Mouse (Mus musculus): ENCODE data around the gene Polr1c. TPM values are rescaled to one million over a fixed set of nuclear protein-coding genes. Genes with fewer than 3 reads are reported as not detected.

The Polr1c gene
- polyA plus RNA-seq, 1 experiment from 2014 or later = 80.1 TPM

GRCm38 (mm10) chr17:46268026-46268720, 20.3 kb upstream of the Polr1c start:
- peaks cover 31% of the 10 kb centered on the region for H3K36me3 ChIP-seq (replicated peaks; ENCODE audit: control insufficient read depth, insufficient read depth)
- H3K9ac ChIP-seq = no peak overlapping the region
- no peaks in the 10 kb centered on the region for H3K27me3 ChIP-seq (ENCODE audit: control insufficient read depth, insufficient read depth, low read length)
- H3K9me3 ChIP-seq (ENCODE audit: control insufficient read depth, low read length) = no peaks in the 10 kb centered on the region
- ATAC-seq (ENCODE audit: low FRiP score) = no peak
- no peak for DNase-seq (ENCODE audit: low spot score)
- no peak overlapping the region for H3K4me3 ChIP-seq (replicated peaks; ENCODE audit: low read length)
- no peaks in the 10 kb centered on the region for H3K4me1 ChIP-seq (replicated peaks; ENCODE audit: control insufficient read depth, insufficient read depth, low read length)
- no peak overlapping the region for H3K27ac ChIP-seq
- WGBS = 84% methylated on average over 10 of the region's 10 CpGs
- H3K4me2 ChIP-seq (replicated peaks) = no peak overlapping the region

- DNase-seq (ENCODE audit: low spot score) = no peak
- WGBS = 88% methylated on average over 7 of the region's 7 CpGs
- Histone ChIP-seq H3K9ac (no peak overlapping the region), H3K27me3 (ENCODE audit: control insufficient read depth, insufficient read depth, low read length) (no peaks in the 10 kb centered on the region), H3K27ac (no peak overlapping the region), H3K36me3 (replicated peaks; ENCODE audit: control insufficient read depth, insufficient read depth) (peaks cover 38% of the 10 kb centered on the region), H3K9me3 (ENCODE audit: control insufficient read depth, low read length) (no peaks in the 10 kb centered on the region), H3K4me2 (replicated peaks) (no peak overlapping the region), H3K4me3 (replicated peaks; ENCODE audit: low read length) (no peak overlapping the region), H3K4me1 (replicated peaks; ENCODE audit: control insufficient read depth, insufficient read depth, low read length) (no peaks in the 10 kb centered on the region)
- ATAC-seq (ENCODE audit: low FRiP score) = no peak
Measured at GRCm38 (mm10) chr17:46267511-46267910, 19.7 kb upstream of the Polr1c start.

GRCm38 (mm10) chr17:46266986-46267385, 19.1 kb upstream of the Polr1c start:
- no peak overlapping the region for H3K9ac ChIP-seq
- no peak overlapping the region for H3K27ac ChIP-seq
- H3K4me2 ChIP-seq (replicated peaks) = no peak overlapping the region
- ATAC-seq (ENCODE audit: low FRiP score) = no peak
- 74% methylated on average over 6 of the region's 6 CpGs for WGBS
- no peaks in the 10 kb centered on the region for H3K27me3 ChIP-seq (ENCODE audit: control insufficient read depth, insufficient read depth, low read length)
- no peak for DNase-seq (ENCODE audit: low spot score)
- H3K4me1 ChIP-seq (replicated peaks; ENCODE audit: control insufficient read depth, insufficient read depth, low read length) = no peaks in the 10 kb centered on the region
- peaks cover 43% of the 10 kb centered on the region for H3K36me3 ChIP-seq (replicated peaks; ENCODE audit: control insufficient read depth, insufficient read depth)
- H3K9me3 ChIP-seq (ENCODE audit: control insufficient read depth, low read length) = no peaks in the 10 kb centered on the region
- no peak overlapping the region for H3K4me3 ChIP-seq (replicated peaks; ENCODE audit: low read length)

- no peak overlapping the region for H3K4me3 ChIP-seq (replicated peaks; ENCODE audit: low read length)
- no peak overlapping the region for H3K4me2 ChIP-seq (replicated peaks)
- no peak overlapping the region for H3K9ac ChIP-seq
- H3K27me3 ChIP-seq (ENCODE audit: control insufficient read depth, insufficient read depth, low read length) = no peaks in the 10 kb centered on the region
- 30% methylated on average over 14 of the region's 14 CpGs for WGBS
- no peaks in the 10 kb centered on the region for H3K9me3 ChIP-seq (ENCODE audit: control insufficient read depth, low read length)
- H3K27ac ChIP-seq = no peak overlapping the region
- no peaks in the 10 kb centered on the region for H3K4me1 ChIP-seq (replicated peaks; ENCODE audit: control insufficient read depth, insufficient read depth, low read length)
- H3K36me3 ChIP-seq (replicated peaks; ENCODE audit: control insufficient read depth, insufficient read depth) = peaks cover 49% of the 10 kb centered on the region
- peak; percentile 75 for ATAC-seq (ENCODE audit: low FRiP score)
- DNase-seq (ENCODE audit: low spot score) = peak; percentile 91
Measured at GRCm38 (mm10) chr17:46265918-46266618, 18.2 kb upstream of the Polr1c start.

- Histone ChIP-seq H3K27me3 (ENCODE audit: control insufficient read depth, insufficient read depth, low read length) (no peaks in the 10 kb centered on the region), H3K4me2 (replicated peaks) (no peak overlapping the region), H3K36me3 (replicated peaks; ENCODE audit: control insufficient read depth, insufficient read depth) (peaks cover 51% of the 10 kb centered on the region), H3K4me3 (replicated peaks; ENCODE audit: low read length) (no peak overlapping the region), H3K9ac (no peak overlapping the region), H3K9me3 (ENCODE audit: control insufficient read depth, low read length) (no peaks in the 10 kb centered on the region), H3K27ac (no peak overlapping the region), H3K4me1 (replicated peaks; ENCODE audit: control insufficient read depth, insufficient read depth, low read length) (no peaks in the 10 kb centered on the region)
- 83% methylated on average over 12 of the region's 12 CpGs for WGBS
- DNase-seq (ENCODE audit: low spot score) (no peak), ATAC-seq (ENCODE audit: low FRiP score) (peak; percentile 14; the same call in 1 of the 2 replicates)
Measured at GRCm38 (mm10) chr17:46265502-46265901, 17.6 kb upstream of the Polr1c start.

- Histone ChIP-seq H3K27me3 (ENCODE audit: control insufficient read depth, insufficient read depth, low read length) (no peaks in the 10 kb centered on the region), H3K9ac (no peak overlapping the region), H3K4me1 (replicated peaks; ENCODE audit: control insufficient read depth, insufficient read depth, low read length) (no peaks in the 10 kb centered on the region), H3K9me3 (ENCODE audit: control insufficient read depth, low read length) (no peaks in the 10 kb centered on the region), H3K36me3 (replicated peaks; ENCODE audit: control insufficient read depth, insufficient read depth) (peaks cover 73% of the 10 kb centered on the region), H3K4me2 (replicated peaks) (no peak overlapping the region), H3K4me3 (replicated peaks; ENCODE audit: low read length) (no peak overlapping the region), H3K27ac (no peak overlapping the region)
- 94% methylated on average over 5 of the region's 5 CpGs for WGBS
- ATAC-seq (ENCODE audit: low FRiP score) (no peak), DNase-seq (ENCODE audit: low spot score) (no peak)
Measured at GRCm38 (mm10) chr17:46262201-46262694, 14.4 kb upstream of the Polr1c start.

GRCm38 (mm10) chr17:46259675-46260074, 11.8 kb upstream of the Polr1c start:
- Histone ChIP-seq H3K9ac (no peak overlapping the region), H3K36me3 (replicated peaks; ENCODE audit: control insufficient read depth, insufficient read depth) (peaks cover 75% of the 10 kb centered on the region), H3K27me3 (ENCODE audit: control insufficient read depth, insufficient read depth, low read length) (no peaks in the 10 kb centered on the region), H3K4me3 (replicated peaks; ENCODE audit: low read length) (no peak overlapping the region), H3K4me1 (replicated peaks; ENCODE audit: control insufficient read depth, insufficient read depth, low read length) (peaks cover 11% of the 10 kb centered on the region), H3K4me2 (replicated peaks) (no peak overlapping the region), H3K9me3 (ENCODE audit: control insufficient read depth, low read length) (no peaks in the 10 kb centered on the region), H3K27ac (no peak overlapping the region)
- DNase-seq (ENCODE audit: low spot score) (no peak), ATAC-seq (ENCODE audit: low FRiP score) (no peak)
- 92% methylated on average over 17 of the region's 17 CpGs for WGBS

- no peak overlapping the region for H3K27ac ChIP-seq
- H3K27me3 ChIP-seq (ENCODE audit: control insufficient read depth, insufficient read depth, low read length) = no peaks in the 10 kb centered on the region
- H3K4me3 ChIP-seq (replicated peaks; ENCODE audit: low read length) = no peak overlapping the region
- peaks cover 14% of the 10 kb centered on the region for H3K4me1 ChIP-seq (replicated peaks; ENCODE audit: control insufficient read depth, insufficient read depth, low read length)
- H3K9ac ChIP-seq = no peak overlapping the region
- 80% methylated on average over 30 of the region's 30 CpGs for WGBS
- no peak for ATAC-seq (ENCODE audit: low FRiP score)
- H3K9me3 ChIP-seq (ENCODE audit: control insufficient read depth, low read length) = no peaks in the 10 kb centered on the region
- DNase-seq (ENCODE audit: low spot score) = no peak
- H3K36me3 ChIP-seq (replicated peaks; ENCODE audit: control insufficient read depth, insufficient read depth) = peaks cover 66% of the 10 kb centered on the region
- H3K4me2 ChIP-seq (replicated peaks) = no peak overlapping the region
Measured at GRCm38 (mm10) chr17:46258279-46259053, 10.6 kb upstream of the Polr1c start.

- Histone ChIP-seq H3K4me2 (replicated peaks) (peak overlapping the region; percentile 96), H3K27ac (no peak overlapping the region), H3K9me3 (ENCODE audit: control insufficient read depth, low read length) (no peaks in the 10 kb centered on the region), H3K4me3 (replicated peaks; ENCODE audit: low read length) (peak overlapping the region; percentile 82), H3K27me3 (ENCODE audit: control insufficient read depth, insufficient read depth, low read length) (no peaks in the 10 kb centered on the region), H3K4me1 (replicated peaks; ENCODE audit: control insufficient read depth, insufficient read depth, low read length) (peaks cover 16% of the 10 kb centered on the region), H3K9ac (peak overlapping the region; percentile 84), H3K36me3 (replicated peaks; ENCODE audit: control insufficient read depth, insufficient read depth) (peaks cover 56% of the 10 kb centered on the region)
- DNase-seq (ENCODE audit: low spot score) (no peak), ATAC-seq (ENCODE audit: low FRiP score) (no peak)
- WGBS = 24% methylated on average over 6 of the region's 6 CpGs
Measured at GRCm38 (mm10) chr17:46255147-46255546, 7.3 kb upstream of the Polr1c start.

Data from hindbrain, embryonic 14.5 days (tissue).